Mouse (Mus musculus) megakaryocyte, adult 5-6 weeks (primary cell): ENCODE measurements around the gene Utp6. TPM values are rescaled to one million over a fixed set of nuclear protein-coding genes. Genes with fewer than 3 reads are reported as not detected.

Source experiments
- ATAC-seq: 2 replicates; pipeline ENCODE4 v1.8.0; 2016; ENCODE audit warnings: mild to moderate bottlenecking, inconsistent platforms; ENCODE audit not compliant: poor library complexity, severe bottlenecking
- total RNA-seq, 2 experiments: library from RNA; stranded (forward) in 1 of 2; stranded (reverse) in 1 of 2; fragments of 153-499, 151-499 nt in 1 of 2; fragments of 221-1000, 200-1000 nt in 1 of 2; gene quantifications; 2 replicates each; pipeline versions ENCODE4 v1.2.3 to v1.2.4; 2015 to 2017

The Utp6 gene
- total RNA-seq, 2 experiments from 2014 or later: 22.9 to 51.6 TPM

DNA sequence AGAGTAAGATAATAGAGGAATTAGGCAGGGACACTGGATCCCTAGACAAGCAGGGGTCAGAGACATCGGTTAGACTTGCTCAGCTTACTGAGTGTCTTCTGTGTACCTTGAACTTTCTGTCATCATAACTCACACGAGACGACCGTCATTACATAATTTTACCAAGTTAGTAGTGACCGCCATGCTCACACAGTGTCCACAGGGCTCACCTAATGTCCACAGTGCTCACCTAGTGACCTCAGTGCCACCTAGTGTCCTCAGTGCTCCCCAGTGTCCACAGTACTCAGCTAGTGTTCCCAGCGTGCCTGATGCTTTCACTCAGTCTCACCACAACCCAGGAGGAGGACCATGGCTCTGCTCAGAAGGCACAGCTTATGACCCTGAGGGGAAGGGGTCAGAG, 77.4 kb downstream of the Utp6 start:
- no peak for ATAC-seq

Other genes starting within 250 kb of the Utp6 start
- 75.5 and 86.8 TPM in 2 replicates for gene Suz12, start 30.7 kb upstream of the Utp6 start, total RNA-seq (2015)
- gene Suz12, start 30.7 kb upstream of the Utp6 start, total RNA-seq (2017): 64.6 and 77.2 TPM in 2 replicates
- 87.6 and 93.5 TPM in 2 replicates for gene Crlf3, start 118.6 kb upstream of the Utp6 start, total RNA-seq (2015)
- gene Crlf3, start 118.6 kb upstream of the Utp6 start, total RNA-seq (2017): 121 and 127 TPM in 2 replicates
- gene Atad5, start 127.0 kb upstream of the Utp6 start, total RNA-seq (2015): 22.8 and 23.3 TPM in 2 replicates
- 18.0 and 27.4 TPM in 2 replicates for gene Atad5, start 127.0 kb upstream of the Utp6 start, total RNA-seq (2017)
- gene Tefm, start 179.8 kb upstream of the Utp6 start, total RNA-seq (2015): 9.7 and 11.4 TPM in 2 replicates
- gene Tefm, start 179.8 kb upstream of the Utp6 start, total RNA-seq (2017): 10.4 and 11.4 TPM in 2 replicates
- 2.7 and 3.7 TPM in 2 replicates for gene Adap2, start 191.7 kb upstream of the Utp6 start, total RNA-seq (2015)
- 4.2 and 5.8 TPM in 2 replicates for gene Adap2, start 191.7 kb upstream of the Utp6 start, total RNA-seq (2017)
- gene Rnf135, start 221.5 kb upstream of the Utp6 start, total RNA-seq (2015): 4.8 and 9.1 TPM in 2 replicates
- 4.4 and 4.7 TPM in 2 replicates for gene Rnf135, start 221.5 kb upstream of the Utp6 start, total RNA-seq (2017)
- 42.5 and 45.0 TPM in 2 replicates for gene Rhot1, start 246.6 kb upstream of the Utp6 start, total RNA-seq (2015)
- gene Rhot1, start 246.6 kb upstream of the Utp6 start, total RNA-seq (2017): 34.6 and 37.8 TPM in 2 replicates